Mouse (Mus musculus): ENCODE results near the gene Chmp6.

GRCm38 (mm10) chr11:119940142-119940541 lies 26.9 kb downstream of the Chmp6 start:
- TF ChIP-seq EP300 (IDR thresholded peaks at IDR 0.05) (no peak), CTCF (IDR thresholded peaks at IDR 0.05) (no peak)

All from lung, postnatal 0 days (tissue).